Mouse (Mus musculus) adrenal gland, adult (tissue): ENCODE measurements around the gene Ugt2b37.
"Not testable (repeated sequence)": the region's sequence is repeated elsewhere in the genome, so short reads cannot be mapped to it uniquely, and the experiment has no call there.

Experiments used
- DNase-seq, 2 experiments: peaks; one replicate each; pipeline ENCODE4 v3.0.0; 2022 to 2023; ENCODE audit warnings: low spot score in 1 of 2; ENCODE audit not compliant: inconsistent age in 2 of 2

Ugt2b37 gene

GRCm38 (mm10) chr5:87254676-87255075 lies at the start of gene Ugt2b37:
TSS of gene Ugt2b37 (minus strand) at chr5:87254804.
- DNase-seq = not testable (repeated sequence)

GRCm38 (mm10) chr5:87286180-87286579 lies 31.6 kb upstream of the Ugt2b37 start:
- not testable (repeated sequence) for DNase-seq

DNA sequence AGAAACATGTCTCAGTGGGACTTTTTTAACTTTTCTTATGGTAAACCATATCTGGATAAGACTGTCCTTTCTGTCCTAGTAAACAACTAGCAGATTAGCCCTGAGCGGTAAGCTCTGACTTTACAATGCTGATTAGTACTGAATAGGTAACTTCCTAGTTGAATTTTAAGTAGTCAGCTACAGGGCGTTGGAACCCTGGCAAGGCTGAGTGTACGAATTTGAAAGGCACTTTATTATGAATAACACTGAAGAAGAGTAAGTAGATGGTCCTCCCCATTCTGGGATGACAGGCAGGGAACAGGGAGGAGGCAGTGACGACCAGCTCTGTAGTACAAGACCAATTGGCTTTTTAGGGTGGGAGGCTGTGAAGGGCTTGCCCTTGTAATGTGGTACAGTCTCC lies 21.4 kb upstream of the Ugt2b37 start:
- not testable (repeated sequence) for DNase-seq

- no peak for DNase-seq
These were observed 21.0 kb upstream of the Ugt2b37 start for GRCm38 (mm10) chr5:87275581-87275980.

- DNase-seq = peak in 1 of 2 experiments; percentile 20
These were observed 1.2 kb upstream of the Ugt2b37 start for GRCm38 (mm10) chr5:87255831-87256230.

DNA sequence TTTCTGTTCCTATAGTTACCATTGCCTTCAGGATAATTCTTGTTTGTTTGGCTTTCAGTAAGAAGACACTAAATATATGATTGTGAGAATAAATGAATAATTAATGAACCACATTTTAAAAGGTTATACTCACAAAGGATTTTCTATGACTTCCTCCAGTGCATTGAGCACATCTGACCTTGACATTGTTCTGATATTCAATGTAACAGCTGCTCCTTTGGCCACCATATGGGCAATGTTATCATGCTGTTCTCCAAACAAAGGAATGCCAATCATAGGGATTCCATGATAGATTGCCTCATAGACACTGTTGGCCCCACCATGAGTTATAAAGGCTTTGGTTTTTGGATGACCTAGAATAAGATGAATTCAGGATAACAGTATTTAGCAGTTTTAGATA lies 12.5 kb downstream of the Ugt2b37 start:
- not testable (repeated sequence) for DNase-seq

GRCm38 (mm10) chr5:87196430-87196829 lies 58.2 kb downstream of the Ugt2b37 start:
- DNase-seq = not testable (repeated sequence)
